Mouse (Mus musculus) ES-Bruce4 (cell line): ENCODE data around the gene Camta1.

Experiments used
- CTCF ChIP-seq: IDR thresholded peaks from one replicate; pipeline ENCODE4 v1.8.1; 2011; ENCODE audit warnings: low read depth, low read length
- EP300 ChIP-seq: IDR thresholded peaks from 2 replicates; pipeline ENCODE4 v1.6.1; 2011; ENCODE audit warnings: low read depth, low read length; ENCODE audit not compliant: insufficient read depth

DNA sequence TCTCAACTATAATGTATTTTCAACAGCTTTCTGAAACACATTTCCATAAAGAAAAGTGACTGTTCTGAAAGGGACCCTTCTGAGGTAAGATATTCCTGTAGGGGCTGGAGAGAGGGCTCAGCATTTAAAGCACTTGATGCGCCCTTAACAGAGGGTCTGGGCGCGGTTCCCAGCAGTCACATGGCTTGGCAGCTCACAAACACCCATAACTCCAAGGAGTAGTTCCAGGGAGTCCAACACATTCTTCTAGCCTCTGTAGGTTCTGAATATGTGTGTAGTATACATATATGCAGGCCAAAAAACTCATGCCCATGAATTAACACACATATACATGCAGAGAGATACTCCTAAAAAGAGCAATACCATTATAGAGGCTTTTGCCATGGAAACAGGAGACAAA lies 333.9 kb downstream of the Camta1 start:
- TF ChIP-seq EP300 (no peak), CTCF (no peak)
